Mouse (Mus musculus) liver, adult 2 months (tissue): ENCODE data around the gene Kdm5b. TPM values are rescaled to one million over a fixed set of nuclear protein-coding genes. Genes with fewer than 3 reads are reported as not detected.

Experiments used
- DNase-seq: peaks from one replicate; pipeline ENCODE4 v3.0.0-alpha.2; 2011; ENCODE audit warnings: low read depth, low spot score; ENCODE audit errors: extremely low read depth
- H3K27ac ChIP-seq: fragments of 200-500 bp; replicated peaks from 2 replicates; pipeline ENCODE4 v1.5.1; 2012; ENCODE audit warnings: low read depth, mild to moderate bottlenecking, control low read depth, inconsistent platforms, low read length; ENCODE audit not compliant: insufficient read depth
- H3K27me3 ChIP-seq: fragments of 200-500 bp; 2 replicates; pipeline ENCODE4 v1.6.1; 2012; ENCODE audit warnings: mild to moderate bottlenecking, moderate library complexity, low read length, inconsistent platforms; ENCODE audit not compliant: control insufficient read depth, insufficient read depth
- H3K36me3 ChIP-seq: fragments of 200-500 bp; 2 replicates; pipeline ENCODE4 v1.6.1; 2012; ENCODE audit warnings: low read length, inconsistent platforms; ENCODE audit not compliant: control insufficient read depth, insufficient read depth
- H3K4me1 ChIP-seq: fragments of 200-500 bp; 2 replicates; pipeline ENCODE4 v1.6.1; 2011; ENCODE audit warnings: low read length; ENCODE audit not compliant: control insufficient read depth, insufficient read depth
- H3K4me3 ChIP-seq: fragments of 200-500 bp; 2 replicates; pipeline ENCODE4 v1.5.1; 2011; ENCODE audit warnings: low read depth, mild to moderate bottlenecking, control low read depth, low read length, moderate library complexity; ENCODE audit not compliant: insufficient read depth
- H3K79me2 ChIP-seq: fragments of 200-500 bp; 2 replicates; pipeline ENCODE4 v1.6.1; 2012; ENCODE audit warnings: inconsistent platforms, mild to moderate bottlenecking, low read length, moderate library complexity; ENCODE audit not compliant: control insufficient read depth, insufficient read depth
- H3K9ac ChIP-seq: fragments of 200-500 bp; 2 replicates; pipeline ENCODE4 v1.6.1; 2012; ENCODE audit warnings: low read depth, mild to moderate bottlenecking, control low read depth, inconsistent platforms, low read length
- CTCF ChIP-seq: fragments of 200-500 bp; IDR thresholded peaks from 2 replicates; pipeline ENCODE4 v1.5.1; 2011; ENCODE audit warnings: low read depth, low read length, control low read depth
- POLR2A ChIP-seq: fragments of 200-500 bp; IDR thresholded peaks from 2 replicates; pipeline ENCODE4 v1.6.1; 2011; ENCODE audit warnings: low read length, control low read depth; ENCODE audit not compliant: insufficient read depth; ENCODE audit errors: extremely low read depth
- WGBS: fragments of 180-500 bp; shearing (Covaris S2); methylation state at CpG from one replicate; pipeline ENCODE4 v1.1.7; 2018; 5-methylcytosine and 5-hydroxymethylcytosine counted together
- polyA plus RNA-seq: library from polyadenylated mRNA; depleted of rRNA; stranded (reverse); fragments of >200 nt; gene quantifications from 2 replicates; pipeline ENCODE4 v1.2.3, GENCODE M21; 2012
- total RNA-seq: library from RNA; depleted of rRNA; stranded (reverse); fragments of >200 nt; gene quantifications from 2 replicates; pipeline ENCODE4 v1.2.3, GENCODE M21; 2014

Gene Kdm5b
- total and polyA plus RNA-seq, 2 experiments, result 6.8 to 9.2 TPM

DNA sequence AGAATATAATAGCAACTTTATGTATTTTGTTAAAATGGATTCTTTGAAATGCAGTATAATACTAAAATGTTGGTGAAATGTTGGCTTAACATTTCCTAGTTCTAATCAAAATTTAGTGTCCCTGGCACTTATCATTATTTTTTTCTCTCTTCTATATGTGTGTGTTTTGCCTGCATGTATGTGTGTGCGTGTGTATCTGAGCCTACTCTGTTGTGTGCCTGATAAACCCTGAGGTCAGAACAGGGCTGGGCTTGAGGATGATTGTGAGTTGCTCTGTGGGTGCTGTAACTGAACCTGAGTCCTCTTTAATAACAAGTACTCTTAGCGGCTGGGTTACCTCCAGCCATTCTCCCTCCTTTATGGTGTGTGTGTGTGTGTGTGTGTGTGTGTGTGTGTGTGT lies 55.0 kb downstream of the Kdm5b start:
- Histone ChIP-seq H3K27me3 (no peaks in the 10 kb centered on the region), H3K9ac (no peak overlapping the region), H3K4me3 (no peak overlapping the region), H3K4me1 (no peaks in the 10 kb centered on the region), H3K79me2 (no peaks in the 10 kb centered on the region), H3K27ac (no peak overlapping the region), H3K36me3 (peaks cover 59% of the 10 kb centered on the region)
- WGBS, result 94% methylated on average over 2 of the region's 2 CpGs
- no peak for DNase-seq
- TF ChIP-seq CTCF (no peak), POLR2A (no peak)

DNA sequence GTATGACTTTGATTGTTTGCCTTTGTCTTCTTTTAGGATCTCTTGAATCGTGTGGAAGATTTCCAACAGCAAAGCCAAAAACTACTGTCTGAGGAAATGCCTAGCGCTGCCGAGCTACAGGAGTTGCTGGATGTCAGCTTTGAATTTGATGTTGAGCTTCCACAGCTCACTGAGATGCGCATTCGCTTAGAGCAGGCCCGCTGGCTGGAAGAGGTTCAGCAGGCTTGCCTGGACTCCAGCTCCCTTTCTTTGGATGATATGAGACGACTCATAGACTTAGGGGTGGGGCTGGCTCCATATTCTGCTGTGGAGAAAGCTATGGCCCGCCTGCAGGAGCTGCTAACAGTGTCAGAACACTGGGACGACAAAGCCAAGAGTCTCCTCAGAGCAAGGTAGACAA lies 57.7 kb downstream of the Kdm5b start:
- Histone ChIP-seq H3K27ac (no peak overlapping the region), H3K27me3 (no peaks in the 10 kb centered on the region), H3K4me1 (no peaks in the 10 kb centered on the region), H3K79me2 (no peaks in the 10 kb centered on the region), H3K36me3 (peaks cover 71% of the 10 kb centered on the region), H3K9ac (no peak overlapping the region), H3K4me3 (no peak overlapping the region)
- 93% methylated on average over 9 of the region's 9 CpGs for WGBS
- TF ChIP-seq POLR2A (no peak), CTCF (no peak)
- no peak for DNase-seq

DNA sequence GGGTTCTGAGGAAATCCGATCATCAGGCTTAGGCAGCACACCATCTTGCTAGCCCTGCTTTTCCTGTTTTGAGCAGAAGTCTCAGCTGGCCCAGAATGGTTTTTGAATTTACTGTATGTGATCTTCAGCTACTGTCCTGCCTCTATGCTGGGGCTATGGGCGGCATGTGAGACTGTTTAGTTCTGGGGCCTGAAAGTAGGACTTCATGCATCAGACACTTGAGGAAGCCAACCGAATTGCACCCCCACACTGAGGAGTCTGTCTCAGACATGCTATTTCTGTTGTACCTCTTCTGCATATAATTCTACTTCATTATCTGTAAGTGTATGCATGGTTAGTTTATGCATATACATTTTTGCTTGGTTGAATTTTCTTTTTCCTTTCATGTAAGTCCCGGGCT lies 65.4 kb downstream of the Kdm5b start:
- no peak for DNase-seq
- no peak for TF ChIP-seq CTCF
- no peak for TF ChIP-seq POLR2A
- WGBS, result 95% methylated on average over 4 of the region's 4 CpGs

DNA sequence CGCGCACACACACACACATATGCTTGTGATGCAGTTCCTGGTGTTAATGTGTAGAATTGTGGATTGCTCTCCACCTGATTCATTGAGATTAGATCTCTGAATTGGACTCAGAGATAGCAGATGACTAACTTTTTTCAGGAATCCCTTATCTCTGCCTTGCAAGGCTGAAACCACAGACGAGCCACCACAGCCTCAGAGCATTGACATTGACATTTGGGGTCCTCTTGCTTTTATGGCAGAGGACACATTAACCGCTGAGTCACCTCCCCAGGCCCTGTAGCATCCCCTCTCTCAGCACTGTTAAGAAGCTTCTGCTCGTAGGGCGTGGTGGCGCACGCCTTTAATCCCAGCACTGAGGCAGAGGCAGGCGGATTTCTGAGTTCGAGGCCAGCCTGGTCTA lies 69.5 kb downstream of the Kdm5b start:
- H3K9ac ChIP-seq, result no peak overlapping the region
- H3K79me2 ChIP-seq, result no peaks in the 10 kb centered on the region
- H3K36me3 ChIP-seq, result peaks cover 82% of the 10 kb centered on the region
- no peak for TF ChIP-seq CTCF
- TF ChIP-seq POLR2A, result no peak
- H3K27me3 ChIP-seq, result no peaks in the 10 kb centered on the region
- no peaks in the 10 kb centered on the region for H3K4me1 ChIP-seq
- no peak for DNase-seq
- no peak overlapping the region for H3K27ac ChIP-seq
- WGBS, result 95% methylated on average over 10 of the region's 10 CpGs
- no peak overlapping the region for H3K4me3 ChIP-seq

More for the DNA sequence above, 65.4 kb downstream of the Kdm5b start:
- no peak overlapping the region for H3K27ac ChIP-seq
- no peaks in the 10 kb centered on the region for H3K4me1 ChIP-seq
- no peaks in the 10 kb centered on the region for H3K79me2 ChIP-seq
- peaks cover 83% of the 10 kb centered on the region for H3K36me3 ChIP-seq
- H3K9ac ChIP-seq, result no peak overlapping the region
- H3K27me3 ChIP-seq, result no peaks in the 10 kb centered on the region
- H3K4me3 ChIP-seq, result no peak overlapping the region

DNA sequence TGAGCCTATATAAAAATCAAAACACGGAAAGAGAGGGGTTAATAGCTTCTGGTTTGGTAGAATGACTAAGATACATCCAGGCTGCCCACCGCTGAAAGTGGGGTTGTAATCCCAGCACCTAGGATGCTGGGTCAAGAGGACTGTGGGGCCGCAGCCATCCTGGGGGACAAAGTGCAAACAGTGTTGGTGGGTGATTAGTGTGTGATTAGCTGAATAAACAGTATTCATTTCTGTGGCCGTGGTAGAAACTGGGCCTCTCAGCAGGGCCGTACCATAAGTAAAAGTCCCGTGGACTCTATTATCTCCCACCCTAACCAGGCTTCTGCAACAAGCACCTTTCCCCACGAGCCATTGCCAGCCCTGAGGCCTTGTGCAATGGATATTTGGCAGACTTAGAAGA lies 74.3 kb downstream of the Kdm5b start:
- Histone ChIP-seq H3K4me1 (no peaks in the 10 kb centered on the region), H3K27me3 (no peaks in the 10 kb centered on the region), H3K79me2 (no peaks in the 10 kb centered on the region), H3K36me3 (peaks cover 37% of the 10 kb centered on the region), H3K27ac (no peak overlapping the region), H3K4me3 (no peak overlapping the region), H3K9ac (no peak overlapping the region)
- 65% methylated on average over 7 of the region's 7 CpGs for WGBS
- DNase-seq, result no peak
- TF ChIP-seq CTCF, result no peak
- TF ChIP-seq POLR2A, result no peak

DNA sequence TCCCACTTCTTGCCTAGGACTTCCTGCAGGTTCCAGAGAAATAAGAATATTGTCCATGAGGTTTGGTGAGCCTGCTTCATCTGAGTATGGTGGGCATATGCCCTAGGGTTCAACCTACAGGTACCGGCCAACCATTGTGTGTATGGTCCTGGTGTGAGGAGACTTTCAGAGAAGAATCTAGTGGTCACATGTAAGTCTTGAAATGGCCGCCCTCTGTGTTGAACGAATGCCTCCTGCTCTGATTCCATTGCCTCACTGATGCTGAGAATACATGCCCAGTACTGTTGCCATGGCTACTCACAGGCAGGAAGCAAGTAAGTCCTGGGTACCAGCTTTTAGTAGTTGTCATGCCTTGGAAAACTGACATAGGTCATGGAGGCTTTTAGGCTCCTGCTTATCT lies 76.3 kb downstream of the Kdm5b start:
- H3K79me2 ChIP-seq, result no peaks in the 10 kb centered on the region
- TF ChIP-seq CTCF (no peak), POLR2A (no peak)

More for the DNA sequence above, 76.3 kb downstream of the Kdm5b start:
- Histone ChIP-seq H3K27me3 (no peaks in the 10 kb centered on the region), H3K4me3 (no peak overlapping the region), H3K4me1 (no peaks in the 10 kb centered on the region), H3K27ac (no peak overlapping the region), H3K36me3 (peaks cover 20% of the 10 kb centered on the region), H3K9ac (no peak overlapping the region)
- DNase-seq, result no peak
- WGBS, result 76% methylated on average over 3 of the region's 3 CpGs
